Mouse (Mus musculus) cerebellum, adult 2 months (tissue): ENCODE results near the gene Thap12.

Experiments used
- CTCF ChIP-seq: fragments of 200-500 bp; IDR thresholded peaks from 2 replicates; pipeline ENCODE4 v1.5.1; 2011; ENCODE audit warnings: low read depth, mild to moderate bottlenecking, control low read depth, low read length, moderate library complexity, borderline replicate concordance; ENCODE audit not compliant: insufficient read depth
- POLR2A ChIP-seq: fragments of 200-500 bp; IDR thresholded peaks from 2 replicates; pipeline ENCODE4 v1.6.1; 2011; ENCODE audit warnings: low read length, control low read depth, borderline replicate concordance; ENCODE audit not compliant: insufficient read depth

DNA sequence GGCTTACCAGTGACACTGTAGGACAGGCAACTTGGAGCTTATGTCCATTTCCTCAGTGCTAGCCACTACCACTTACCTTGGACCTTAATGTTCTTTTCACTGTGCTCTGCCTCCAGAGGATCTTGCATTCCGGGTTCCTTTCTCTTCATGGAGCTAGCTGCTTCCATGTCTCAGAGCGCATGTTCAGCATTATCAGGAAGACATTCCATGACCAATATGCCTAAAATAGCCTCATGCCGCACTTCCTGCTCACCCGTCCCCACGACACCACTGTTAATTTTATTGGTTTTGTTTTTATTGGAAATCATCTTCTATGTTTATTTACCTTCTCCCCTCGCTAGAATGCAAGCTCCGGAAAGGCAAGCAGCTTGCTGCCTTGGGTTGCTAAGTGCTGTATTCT lies 24.5 kb upstream of the Thap12 start:
- TF ChIP-seq CTCF (no peak), POLR2A (no peak)
